Mouse (Mus musculus) embryonic facial prominence, embryonic 13.5 days (tissue): ENCODE results near the gene Isca2. TPM values are rescaled to one million over a fixed set of nuclear protein-coding genes. Genes with fewer than 3 reads are reported as not detected.
A peak's percentile ranks its signal among the peaks of the same experiment; 100 is the strongest.

Source experiments
- ATAC-seq: fragments of 200-750 bp; cut with Nextera tagmentation; 2 replicates; pipeline ENCODE4 v1.8.0; 2017; ENCODE audit warnings: low read depth; ENCODE audit not compliant: insufficient number of reproducible peaks, insufficient read depth, low FRiP score, low TSS enrichment
- H3K27ac ChIP-seq: fragments of 300-500 bp; sonication (generic); 2 replicates; pipeline ENCODE4 v1.5.1; 2015; ENCODE audit warnings: moderate library complexity, mild to moderate bottlenecking, inconsistent platforms
- H3K27me3 ChIP-seq: fragments of 300-500 bp; sonication (generic); 2 replicates; pipeline ENCODE4 v1.6.1; 2015; ENCODE audit warnings: mild to moderate bottlenecking, inconsistent platforms
- H3K36me3 ChIP-seq: fragments of 300-500 bp; sonication (generic); 2 replicates; pipeline ENCODE4 v1.6.1; 2015; ENCODE audit warnings: mild to moderate bottlenecking, inconsistent platforms
- H3K4me1 ChIP-seq: fragments of 300-500 bp; sonication (generic); 2 replicates; pipeline ENCODE4 v1.6.1; 2015; ENCODE audit warnings: inconsistent platforms
- H3K4me2 ChIP-seq: fragments of 300-500 bp; sonication (generic); 2 replicates; pipeline ENCODE4 v1.6.1; 2015; ENCODE audit warnings: moderate library complexity, mild to moderate bottlenecking, inconsistent platforms
- H3K4me3 ChIP-seq: fragments of 300-500 bp; sonication (generic); 2 replicates; pipeline ENCODE4 v1.5.1; 2015; ENCODE audit warnings: mild to moderate bottlenecking, inconsistent platforms
- H3K9ac ChIP-seq: fragments of 300-500 bp; sonication (generic); 2 replicates; pipeline ENCODE4 v1.6.1; 2015; ENCODE audit warnings: mild to moderate bottlenecking, inconsistent platforms
- H3K9me3 ChIP-seq: fragments of 300-500 bp; sonication (generic); 2 replicates; pipeline ENCODE4 v1.6.1; 2016; ENCODE audit warnings: inconsistent platforms
- WGBS: fragments of 180-500 bp; shearing (Covaris S2); methylation state at CpG from one replicate; pipeline ENCODE4 v1.1.7; 2015; ENCODE audit warnings: mixed read lengths; 5-methylcytosine and 5-hydroxymethylcytosine counted together
- polyA plus RNA-seq: library from polyadenylated mRNA; unstranded; fragments of >200 nt; fragmentation: Nextera tagmentation; extraction: Ambion mirVana; gene quantifications from 2 replicates; pipeline ENCODE4 v1.2.1, GENCODE M21; 2015

The Isca2 gene
- polyA plus RNA-seq, 1 experiment from 2014 or later = 154 TPM

- Histone ChIP-seq H3K27ac (no peak overlapping the region), H3K27me3 (no peaks in the 10 kb centered on the region), H3K36me3 (peaks cover 46% of the 10 kb centered on the region), H3K9me3 (no peaks in the 10 kb centered on the region), H3K9ac (no peak overlapping the region), H3K4me2 (no peak overlapping the region), H3K4me3 (no peak overlapping the region), H3K4me1 (peaks cover 8% of the 10 kb centered on the region; the same call in 1 of the 2 replicates)
- 60% methylated on average over 16 of the region's 16 CpGs for WGBS
- ATAC-seq = no peak; the same call in 1 of the 2 replicates
Observed at GRCm38 (mm10) chr12:84755008-84755695, 17.9 kb upstream of the Isca2 start.

- H3K4me3 ChIP-seq = no peak overlapping the region
- no peak overlapping the region for H3K27ac ChIP-seq
- H3K27me3 ChIP-seq = no peaks in the 10 kb centered on the region
- H3K4me1 ChIP-seq = peaks cover 8% of the 10 kb centered on the region; the same call in 1 of the 2 replicates
- no peak for ATAC-seq
- no peak overlapping the region for H3K9ac ChIP-seq
- H3K4me2 ChIP-seq = no peak overlapping the region
- no peaks in the 10 kb centered on the region for H3K9me3 ChIP-seq
- H3K36me3 ChIP-seq = peaks cover 54% of the 10 kb centered on the region
- 91% methylated on average over 10 of the region's 10 CpGs for WGBS
Observed at GRCm38 (mm10) chr12:84756016-84756415, 17.0 kb upstream of the Isca2 start.

GRCm38 (mm10) chr12:84759063-84759462 lies 14.0 kb upstream of the Isca2 start:
- peaks cover 79% of the 10 kb centered on the region for H3K36me3 ChIP-seq
- H3K27me3 ChIP-seq = no peaks in the 10 kb centered on the region
- H3K9me3 ChIP-seq = no peaks in the 10 kb centered on the region
- 0 out of 2 replicates have a peak, but pooled peaks cover 2% of the 10 kb centered on the region for H3K4me1 ChIP-seq
- H3K4me3 ChIP-seq = no peak overlapping the region
- H3K4me2 ChIP-seq = no peak overlapping the region
- 77% methylated on average over 2 of the region's 2 CpGs for WGBS
- H3K27ac ChIP-seq = no peak overlapping the region
- no peak overlapping the region for H3K9ac ChIP-seq
- ATAC-seq = no peak

- 0 out of 2 replicates have a peak, but pooled peaks cover 2% of the 10 kb centered on the region for H3K4me1 ChIP-seq
- peaks cover 74% of the 10 kb centered on the region for H3K36me3 ChIP-seq
- no peak for ATAC-seq
- no peaks in the 10 kb centered on the region for H3K27me3 ChIP-seq
- H3K9ac ChIP-seq = no peak overlapping the region
- H3K4me2 ChIP-seq = no peak overlapping the region
- 77% methylated on average over 5 of the region's 5 CpGs for WGBS
- no peak overlapping the region for H3K4me3 ChIP-seq
- H3K27ac ChIP-seq = no peak overlapping the region
- H3K9me3 ChIP-seq = no peaks in the 10 kb centered on the region
Observed at GRCm38 (mm10) chr12:84762532-84762931, 10.5 kb upstream of the Isca2 start.

- Histone ChIP-seq H3K9me3 (no peaks in the 10 kb centered on the region), H3K27ac (no peak overlapping the region), H3K36me3 (peaks cover 64% of the 10 kb centered on the region), H3K4me3 (no peak overlapping the region), H3K9ac (no peak overlapping the region), H3K4me1 (0 out of 2 replicates have a peak, but pooled peaks cover 2% of the 10 kb centered on the region), H3K27me3 (no peaks in the 10 kb centered on the region), H3K4me2 (no peak overlapping the region)
- WGBS = 94% methylated on average over 13 of the region's 13 CpGs
- ATAC-seq = no peak
Observed at GRCm38 (mm10) chr12:84763577-84764218, 9.4 kb upstream of the Isca2 start.

GRCm38 (mm10) chr12:84764756-84765155 lies 8.3 kb upstream of the Isca2 start:
- H3K4me2 ChIP-seq = no peak overlapping the region
- H3K9me3 ChIP-seq = no peaks in the 10 kb centered on the region
- H3K9ac ChIP-seq = no peak overlapping the region
- ATAC-seq = no peak
- no peak overlapping the region for H3K4me3 ChIP-seq
- H3K36me3 ChIP-seq = peaks cover 59% of the 10 kb centered on the region
- 83% methylated on average over 7 of the region's 7 CpGs for WGBS
- 0 out of 2 replicates have a peak, but pooled peaks cover 5% of the 10 kb centered on the region for H3K4me1 ChIP-seq
- no peak overlapping the region for H3K27ac ChIP-seq
- no peaks in the 10 kb centered on the region for H3K27me3 ChIP-seq

- ATAC-seq = no peak
- 91% methylated on average over 15 of the region's 15 CpGs for WGBS
Observed at GRCm38 (mm10) chr12:84765506-84765905, 7.5 kb upstream of the Isca2 start.

GRCm38 (mm10) chr12:84766113-84766735 lies 6.8 kb upstream of the Isca2 start:
- Histone ChIP-seq H3K9ac (no peak overlapping the region), H3K27me3 (no peaks in the 10 kb centered on the region), H3K27ac (no peak overlapping the region), H3K9me3 (no peaks in the 10 kb centered on the region), H3K4me1 (peaks cover 11% of the 10 kb centered on the region), H3K4me2 (no peak overlapping the region), H3K4me3 (no peak overlapping the region), H3K36me3 (peaks cover 49% of the 10 kb centered on the region)
- WGBS = 72% methylated on average over 5 of the region's 5 CpGs
- ATAC-seq = no peak

More at GRCm38 (mm10) chr12:84765506-84765905, 7.5 kb upstream of the Isca2 start:
- Histone ChIP-seq H3K4me2 (no peak overlapping the region), H3K27me3 (no peaks in the 10 kb centered on the region), H3K36me3 (peaks cover 54% of the 10 kb centered on the region), H3K9ac (no peak overlapping the region), H3K4me3 (no peak overlapping the region), H3K4me1 (0 out of 2 replicates have a peak, but pooled peaks cover 6% of the 10 kb centered on the region), H3K27ac (no peak overlapping the region), H3K9me3 (no peaks in the 10 kb centered on the region)

- H3K27me3 ChIP-seq = no peaks in the 10 kb centered on the region
- peaks cover 40% of the 10 kb centered on the region for H3K36me3 ChIP-seq
- H3K27ac ChIP-seq = no peak overlapping the region
- no peaks in the 10 kb centered on the region for H3K9me3 ChIP-seq
- H3K4me3 ChIP-seq = no peak overlapping the region
- no peak for ATAC-seq
- H3K4me2 ChIP-seq = no peak overlapping the region
- 90% methylated on average over 6 of the region's 6 CpGs for WGBS
- no peak overlapping the region for H3K9ac ChIP-seq
- H3K4me1 ChIP-seq = peaks cover 18% of the 10 kb centered on the region
Observed at GRCm38 (mm10) chr12:84767510-84767909, 5.5 kb upstream of the Isca2 start.

- Histone ChIP-seq H3K4me1 (peaks cover 28% of the 10 kb centered on the region), H3K36me3 (peaks cover 21% of the 10 kb centered on the region), H3K9me3 (no peaks in the 10 kb centered on the region), H3K9ac (no peak overlapping the region), H3K27me3 (no peaks in the 10 kb centered on the region), H3K27ac (peak overlapping the region; percentile 7; the same call in 1 of the 2 replicates), H3K4me3 (no peak overlapping the region), H3K4me2 (no peak overlapping the region)
- ATAC-seq = no peak
- WGBS = 86% methylated on average over 7 of the region's 7 CpGs
Observed at GRCm38 (mm10) chr12:84769624-84770023, 3.4 kb upstream of the Isca2 start.

- H3K4me1 ChIP-seq = peaks cover 29% of the 10 kb centered on the region
- peak overlapping the region; percentile 83 for H3K4me2 ChIP-seq
- H3K27ac ChIP-seq = peak overlapping the region; percentile 96
- H3K9ac ChIP-seq = peak overlapping the region; percentile 85
- ATAC-seq = no peak
- H3K27me3 ChIP-seq = no peaks in the 10 kb centered on the region
- WGBS = 2% methylated on average over 10 of the region's 10 CpGs
- peak overlapping the region; percentile 78 for H3K4me3 ChIP-seq
- H3K9me3 ChIP-seq = no peaks in the 10 kb centered on the region
- peaks cover 10% of the 10 kb centered on the region for H3K36me3 ChIP-seq
Observed at GRCm38 (mm10) chr12:84771981-84772520, 1.0 kb upstream of the Isca2 start.
